Mouse (Mus musculus): ENCODE results near the gene Adgre4.

Adgre4 gene

DNA sequence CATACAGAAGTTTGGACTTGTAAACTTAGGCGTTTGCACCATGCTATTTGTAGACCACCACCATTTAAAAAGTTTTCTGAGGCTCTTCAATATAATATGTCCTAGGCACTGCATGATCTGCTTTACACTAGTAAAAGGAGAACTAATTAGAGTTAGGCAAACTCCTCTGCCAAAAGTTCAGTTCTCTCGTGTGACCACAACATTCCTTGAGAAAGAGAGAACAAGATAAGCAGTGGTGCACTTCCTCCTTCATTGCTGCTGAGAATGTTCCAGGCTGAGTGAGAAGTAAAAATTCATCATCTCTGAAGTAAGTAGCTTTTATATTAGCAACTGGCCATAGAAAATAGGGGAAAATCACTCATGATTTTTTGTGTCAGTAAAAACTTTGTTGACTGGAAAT lies at the start of gene Adgre4:
Gene Adgre4 (plus strand): TSS at position 199 of the 400 bp plus-strand sequence.
- no peak for DNase-seq

DNA sequence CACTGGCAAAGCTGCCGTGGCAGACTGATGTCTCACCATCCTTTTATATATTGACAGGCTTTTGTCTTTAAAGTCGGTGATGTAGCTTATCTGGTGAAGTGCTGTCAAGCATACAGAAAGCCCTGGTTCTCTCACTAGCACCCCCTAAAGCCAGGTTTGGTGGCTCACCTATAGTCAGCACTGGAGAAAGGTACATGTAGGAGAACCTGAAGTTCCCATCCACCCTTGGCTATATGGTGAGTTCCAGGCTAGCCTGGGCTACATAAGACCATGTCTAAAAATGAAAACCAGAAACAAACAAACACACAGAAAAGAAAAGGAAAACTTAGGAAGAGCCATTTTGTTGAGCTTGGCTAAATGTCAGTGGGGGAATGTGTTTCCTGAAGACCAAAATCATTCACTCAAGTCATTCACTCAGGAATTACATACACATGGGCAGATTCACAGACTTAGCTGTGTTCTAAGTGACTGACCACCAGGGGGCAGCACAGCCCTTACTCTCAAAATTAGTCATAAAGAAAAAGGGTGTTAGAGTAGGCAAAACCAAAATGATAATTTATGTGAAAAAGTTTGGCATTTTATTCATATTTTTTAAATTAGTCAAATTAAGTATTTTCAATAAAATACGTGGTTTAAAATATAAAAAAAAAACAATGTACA lies 47.5 kb upstream of the Adgre4 start:
- DNase-seq = peak; percentile 44

GRCm38 (mm10) chr17:55702865-55703264 lies 46.9 kb upstream of the Adgre4 start:
- no peak for DNase-seq

- DNase-seq = peak; percentile 98
These were observed 37.6 kb upstream of the Adgre4 start, which contains the start of gene Pot1b for GRCm38 (mm10) chr17:55711984-55712811. Pot1b (minus strand) TSS chr17:55712628.

DNA sequence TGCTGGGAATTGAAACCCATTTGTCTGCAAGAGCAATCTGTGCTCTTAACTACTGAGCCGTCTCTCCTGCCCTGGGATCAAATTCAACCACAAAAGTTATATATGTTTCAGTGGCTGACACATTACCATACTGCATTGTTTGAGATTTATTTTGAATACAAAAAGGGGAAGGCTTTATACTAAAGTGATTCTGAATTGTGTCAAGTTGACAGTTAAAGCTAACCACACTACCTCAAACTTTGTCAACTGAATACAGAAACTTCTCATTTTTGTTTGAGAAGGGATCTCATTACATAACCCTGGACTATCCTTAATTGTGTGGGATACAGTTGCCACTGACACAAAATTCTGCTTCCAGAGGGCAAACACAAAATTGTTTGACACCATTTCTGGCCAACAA lies 28.5 kb upstream of the Adgre4 start:
- DNase-seq = no peak

DNA sequence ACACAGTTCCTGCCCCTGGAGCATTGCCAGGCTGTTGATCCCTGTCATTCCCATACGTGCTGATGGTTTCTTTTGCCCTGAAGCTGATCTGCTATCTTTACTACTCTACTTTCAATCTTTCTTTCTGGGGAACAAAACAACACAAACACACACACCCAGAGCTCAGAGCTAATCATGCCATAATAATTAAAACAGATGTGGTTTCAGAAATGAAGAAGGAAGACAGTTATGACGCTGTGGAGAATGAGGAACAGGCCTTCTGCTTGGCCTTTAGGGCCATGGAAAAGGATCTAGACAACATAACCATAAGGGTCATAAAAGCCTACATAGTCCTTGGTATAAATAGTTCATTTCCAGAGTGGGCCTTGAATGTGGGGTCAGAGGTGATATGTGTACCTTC lies 27.5 kb upstream of the Adgre4 start:
- no peak for DNase-seq

- DNase-seq = no peak
These were observed 23.6 kb upstream of the Adgre4 start for GRCm38 (mm10) chr17:55726193-55726592.

- DNase-seq = no peak
These were observed 13.1 kb upstream of the Adgre4 start for GRCm38 (mm10) chr17:55736675-55737074.

- DNase-seq = no peak
These were observed 1.4 kb downstream of the Adgre4 start for GRCm38 (mm10) chr17:55751170-55751569.

- DNase-seq = no peak
These were observed 63.9 kb downstream of the Adgre4 start for GRCm38 (mm10) chr17:55813642-55814041.

DNA sequence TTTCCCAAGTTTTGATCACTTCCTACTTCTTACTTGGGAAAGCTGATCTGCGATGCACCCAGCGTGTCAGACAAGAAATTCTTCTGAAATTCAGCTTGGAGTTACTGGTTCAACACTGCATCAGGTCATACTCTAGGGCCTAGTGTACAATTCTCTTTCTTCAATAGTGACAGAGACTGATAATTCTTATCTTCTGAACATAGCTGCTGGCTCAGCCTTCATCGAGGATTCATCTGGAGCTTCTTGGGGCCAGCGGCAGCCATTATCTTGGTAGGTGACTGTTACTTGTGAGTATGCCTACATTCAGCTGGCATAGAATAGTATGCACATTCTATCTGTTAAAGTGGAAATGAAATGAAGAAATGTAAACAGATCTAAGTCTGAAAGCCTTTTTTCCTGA lies 67.1 kb downstream of the Adgre4 start:
- DNase-seq = no peak

GRCm38 (mm10) chr17:55821566-55821965 lies 71.8 kb downstream of the Adgre4 start:
- DNase-seq = no peak

- no peak for DNase-seq
These were observed 93.3 kb downstream of the Adgre4 start for GRCm38 (mm10) chr17:55843067-55843466.

- no peak for DNase-seq
These were observed 127.4 kb downstream of the Adgre4 start for GRCm38 (mm10) chr17:55877184-55877583.

- peak; percentile 8 for DNase-seq
These were observed 128.5 kb downstream of the Adgre4 start for GRCm38 (mm10) chr17:55878282-55878635.

DNA sequence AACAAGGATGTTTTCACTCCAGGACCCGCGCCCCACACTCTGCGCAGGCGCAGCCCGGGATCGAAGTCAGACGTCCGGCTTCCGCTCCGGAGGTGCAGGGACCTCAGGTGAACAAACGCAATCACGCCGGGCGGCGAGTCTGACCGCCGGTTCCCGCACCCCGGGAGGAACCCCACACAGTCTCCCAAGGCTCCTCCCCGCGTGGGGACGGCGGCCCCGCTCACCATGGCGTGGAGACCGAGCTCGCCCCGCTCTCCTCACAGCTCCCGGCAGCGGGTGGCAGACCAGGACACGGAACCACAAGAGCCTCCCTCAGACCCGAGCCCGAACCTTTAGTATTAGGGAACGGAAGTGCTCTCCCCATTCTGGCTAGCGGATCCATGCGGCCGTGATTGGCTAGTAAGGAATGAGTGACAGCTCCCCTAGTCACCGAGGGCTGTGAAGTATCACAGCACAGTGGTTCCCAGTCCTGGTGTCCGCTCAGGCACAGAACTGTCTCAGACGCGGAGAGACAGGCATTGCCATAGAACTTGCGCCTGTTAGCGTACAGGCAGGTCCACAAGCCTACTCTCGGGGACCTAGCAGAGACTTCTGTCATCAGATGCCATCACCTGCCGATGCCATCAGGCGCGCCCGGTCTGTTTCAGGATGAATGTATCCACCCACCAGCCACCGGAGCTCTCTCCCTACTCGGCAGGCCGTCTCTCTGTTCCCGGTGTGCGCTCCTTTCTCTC lies 129.0 kb downstream of the Adgre4 start, which contains the start of gene Zfp119a:
Gene Zfp119a (minus strand): TSS at position 295 of the 734 bp plus-strand sequence.
- DNase-seq = peak; percentile 88

GRCm38 (mm10) chr17:55883631-55884030 lies 133.8 kb downstream of the Adgre4 start:
- DNase-seq = no peak

- no peak for DNase-seq
These were observed 135.1 kb downstream of the Adgre4 start for GRCm38 (mm10) chr17:55884912-55885311.

DNA sequence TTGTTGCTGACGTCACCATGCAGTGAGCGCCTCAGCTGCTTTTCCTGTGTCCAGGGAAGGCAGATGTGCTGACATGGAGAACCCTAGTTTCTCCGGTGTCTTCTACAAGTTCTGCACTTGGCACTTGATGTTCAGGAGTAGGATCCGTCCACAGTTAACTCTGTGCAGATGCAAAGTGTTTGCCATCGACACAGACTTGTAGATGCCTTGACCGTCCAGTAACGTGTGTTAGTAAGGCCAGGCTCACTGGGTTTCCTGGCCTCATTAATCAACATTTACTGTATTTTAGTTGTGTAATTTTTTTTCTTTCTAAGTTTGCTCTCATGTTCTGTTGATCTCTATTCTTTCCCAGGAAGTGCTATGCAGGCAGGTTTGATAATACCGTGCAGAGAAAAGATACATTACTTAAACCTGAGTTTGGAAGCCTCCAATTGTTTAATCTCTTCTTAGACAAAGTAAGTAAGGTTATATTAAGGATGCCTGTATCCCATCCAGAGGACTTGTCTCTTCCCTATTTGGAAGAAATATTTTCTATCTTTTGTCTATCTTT lies 142.7 kb downstream of the Adgre4 start:
- DNase-seq = peak; percentile 17

GRCm38 (mm10) chr17:55903087-55903486 lies 153.3 kb downstream of the Adgre4 start:
- no peak for DNase-seq

Data from right cerebral cortex, adult 18-20 months (tissue).